Mouse (Mus musculus): ENCODE results near the gene Scn4b. TPM values are rescaled to one million over a fixed set of nuclear protein-coding genes. Genes with fewer than 3 reads are reported as not detected.

The Scn4b gene
- polyA plus RNA-seq, 1 experiment from 2014 or later: 0.37 TPM

- Histone ChIP-seq H3K27ac (ENCODE audit: low read length) (no peak overlapping the region), H3K36me3 (ENCODE audit: control insufficient read depth, insufficient read depth) (no peaks in the 10 kb centered on the region), H3K9ac (ENCODE audit: low read depth, low read length) (no peak overlapping the region), H3K4me2 (ENCODE audit: low read depth, low read length) (no peak overlapping the region), H3K27me3 (ENCODE audit: control insufficient read depth, insufficient read depth, low read depth, low read length) (no peaks in the 10 kb centered on the region), H3K4me3 (ENCODE audit: low read depth, low read length) (no peak overlapping the region), H3K9me3 (replicated peaks; ENCODE audit: control insufficient read depth, low read length) (no peaks in the 10 kb centered on the region), H3K4me1 (ENCODE audit: control insufficient read depth, low read depth, low read length) (no peaks in the 10 kb centered on the region)
- ATAC-seq (ENCODE audit: low read depth): peak; percentile 11; the same call in 1 of the 2 replicates
- WGBS (ENCODE audit: insufficient replicate concordance): 54% methylated on average over 2 of the region's 2 CpGs
These were observed 32.4 kb upstream of the Scn4b start for GRCm38 (mm10) chr9:45105596-45106374.

- Histone ChIP-seq H3K9ac (ENCODE audit: low read depth, low read length) (no peak overlapping the region), H3K27me3 (ENCODE audit: control insufficient read depth, insufficient read depth, low read depth, low read length) (peaks cover 21% of the 10 kb centered on the region), H3K36me3 (ENCODE audit: control insufficient read depth, insufficient read depth) (no peaks in the 10 kb centered on the region), H3K4me3 (ENCODE audit: low read depth, low read length) (no peak overlapping the region), H3K4me2 (ENCODE audit: low read depth, low read length) (0 out of 2 replicates have a peak overlapping the region, but pooled peaks have one; percentile 24), H3K4me1 (ENCODE audit: control insufficient read depth, low read depth, low read length) (no peaks in the 10 kb centered on the region), H3K27ac (ENCODE audit: low read length) (no peak overlapping the region), H3K9me3 (replicated peaks; ENCODE audit: control insufficient read depth, low read length) (no peaks in the 10 kb centered on the region)
- ATAC-seq (ENCODE audit: low read depth): no peak
- WGBS (ENCODE audit: insufficient replicate concordance): 10% methylated on average over 14 of the region's 14 CpGs
These were observed 22.5 kb upstream of the Scn4b start for GRCm38 (mm10) chr9:45115706-45116105.

GRCm38 (mm10) chr9:45116819-45117218 lies 21.4 kb upstream of the Scn4b start:
- Histone ChIP-seq H3K4me1 (ENCODE audit: control insufficient read depth, low read depth, low read length) (no peaks in the 10 kb centered on the region), H3K4me3 (ENCODE audit: low read depth, low read length) (no peak overlapping the region), H3K9me3 (replicated peaks; ENCODE audit: control insufficient read depth, low read length) (no peaks in the 10 kb centered on the region), H3K36me3 (ENCODE audit: control insufficient read depth, insufficient read depth) (no peaks in the 10 kb centered on the region), H3K9ac (ENCODE audit: low read depth, low read length) (no peak overlapping the region), H3K27ac (ENCODE audit: low read length) (no peak overlapping the region), H3K4me2 (ENCODE audit: low read depth, low read length) (no peak overlapping the region), H3K27me3 (ENCODE audit: control insufficient read depth, insufficient read depth, low read depth, low read length) (peaks cover 21% of the 10 kb centered on the region)
- 24% methylated on average over 9 of the region's 9 CpGs for WGBS (ENCODE audit: insufficient replicate concordance)
- no peak for ATAC-seq (ENCODE audit: low read depth)

GRCm38 (mm10) chr9:45117741-45118431 lies 20.3 kb upstream of the Scn4b start, which contains the start of gene Scn2b:
Scn2b (plus strand) TSS chr9:45117782.
- Histone ChIP-seq H3K4me2 (ENCODE audit: low read depth, low read length) (0 out of 2 replicates have a peak within 1 kb of the TSS, but pooled peaks have one; percentile 8), H3K9me3 (replicated peaks; ENCODE audit: control insufficient read depth, low read length) (no peaks in the 10 kb centered on the region), H3K4me3 (ENCODE audit: low read depth, low read length) (peak within 1 kb of the TSS; percentile 20), H3K36me3 (ENCODE audit: control insufficient read depth, insufficient read depth) (no peaks in the 10 kb centered on the region), H3K4me1 (ENCODE audit: control insufficient read depth, low read depth, low read length) (0 out of 2 replicates have a peak, but pooled peaks cover 2% of the 10 kb centered on the region), H3K9ac (ENCODE audit: low read depth, low read length) (no peak within 1 kb of the TSS), H3K27me3 (ENCODE audit: control insufficient read depth, insufficient read depth, low read depth, low read length) (peaks cover 21% of the 10 kb centered on the region), H3K27ac (ENCODE audit: low read length) (no peak within 1 kb of the TSS)
- WGBS (ENCODE audit: insufficient replicate concordance): 2% methylated on average over 13 of the region's 13 CpGs
- no peak for ATAC-seq (ENCODE audit: low read depth)

GRCm38 (mm10) chr9:45118552-45118951 lies 19.6 kb upstream of the Scn4b start:
- Histone ChIP-seq H3K4me3 (ENCODE audit: low read depth, low read length) (no peak overlapping the region), H3K4me2 (ENCODE audit: low read depth, low read length) (no peak overlapping the region)

GRCm38 (mm10) chr9:45119316-45119953 lies 18.8 kb upstream of the Scn4b start:
- Histone ChIP-seq H3K27ac (ENCODE audit: low read length) (no peak overlapping the region), H3K4me2 (ENCODE audit: low read depth, low read length) (no peak overlapping the region), H3K4me3 (ENCODE audit: low read depth, low read length) (no peak overlapping the region), H3K9ac (ENCODE audit: low read depth, low read length) (no peak overlapping the region), H3K9me3 (replicated peaks; ENCODE audit: control insufficient read depth, low read length) (no peaks in the 10 kb centered on the region), H3K4me1 (ENCODE audit: control insufficient read depth, low read depth, low read length) (0 out of 2 replicates have a peak, but pooled peaks cover 2% of the 10 kb centered on the region), H3K36me3 (ENCODE audit: control insufficient read depth, insufficient read depth) (no peaks in the 10 kb centered on the region), H3K27me3 (ENCODE audit: control insufficient read depth, insufficient read depth, low read depth, low read length) (peaks cover 17% of the 10 kb centered on the region)
- ATAC-seq (ENCODE audit: low read depth): no peak
- 66% methylated on average over 8 of the region's 8 CpGs for WGBS (ENCODE audit: insufficient replicate concordance)

More at GRCm38 (mm10) chr9:45118552-45118951, 19.6 kb upstream of the Scn4b start:
- Histone ChIP-seq H3K27ac (ENCODE audit: low read length) (no peak overlapping the region), H3K9me3 (replicated peaks; ENCODE audit: control insufficient read depth, low read length) (no peaks in the 10 kb centered on the region), H3K4me1 (ENCODE audit: control insufficient read depth, low read depth, low read length) (0 out of 2 replicates have a peak, but pooled peaks cover 2% of the 10 kb centered on the region), H3K9ac (ENCODE audit: low read depth, low read length) (no peak overlapping the region), H3K27me3 (ENCODE audit: control insufficient read depth, insufficient read depth, low read depth, low read length) (peaks cover 21% of the 10 kb centered on the region), H3K36me3 (ENCODE audit: control insufficient read depth, insufficient read depth) (no peaks in the 10 kb centered on the region)
- WGBS (ENCODE audit: insufficient replicate concordance): 24% methylated on average over 10 of the region's 10 CpGs
- ATAC-seq (ENCODE audit: low read depth): no peak

GRCm38 (mm10) chr9:45119954-45120530 lies 18.2 kb upstream of the Scn4b start:
- no peak for ATAC-seq (ENCODE audit: low read depth)
- no peak overlapping the region for H3K9ac ChIP-seq (ENCODE audit: low read depth, low read length)
- H3K4me1 ChIP-seq (ENCODE audit: control insufficient read depth, low read depth, low read length): 0 out of 2 replicates have a peak, but pooled peaks cover 2% of the 10 kb centered on the region
- H3K4me3 ChIP-seq (ENCODE audit: low read depth, low read length): no peak overlapping the region
- H3K4me2 ChIP-seq (ENCODE audit: low read depth, low read length): no peak overlapping the region
- peaks cover 11% of the 10 kb centered on the region for H3K27me3 ChIP-seq (ENCODE audit: control insufficient read depth, insufficient read depth, low read depth, low read length)
- 75% methylated on average over 14 of the region's 14 CpGs for WGBS (ENCODE audit: insufficient replicate concordance)
- H3K36me3 ChIP-seq (ENCODE audit: control insufficient read depth, insufficient read depth): no peaks in the 10 kb centered on the region
- no peak overlapping the region for H3K27ac ChIP-seq (ENCODE audit: low read length)
- H3K9me3 ChIP-seq (replicated peaks; ENCODE audit: control insufficient read depth, low read length): no peaks in the 10 kb centered on the region

- 0 out of 2 replicates have a peak, but pooled peaks cover 2% of the 10 kb centered on the region for H3K4me1 ChIP-seq (ENCODE audit: control insufficient read depth, low read depth, low read length)
- H3K4me2 ChIP-seq (ENCODE audit: low read depth, low read length): no peak overlapping the region
- H3K4me3 ChIP-seq (ENCODE audit: low read depth, low read length): no peak overlapping the region
- no peak for ATAC-seq (ENCODE audit: low read depth)
- 72% methylated on average over 6 of the region's 6 CpGs for WGBS (ENCODE audit: insufficient replicate concordance)
- no peaks in the 10 kb centered on the region for H3K36me3 ChIP-seq (ENCODE audit: control insufficient read depth, insufficient read depth)
- peaks cover 7% of the 10 kb centered on the region for H3K27me3 ChIP-seq (ENCODE audit: control insufficient read depth, insufficient read depth, low read depth, low read length)
- no peaks in the 10 kb centered on the region for H3K9me3 ChIP-seq (replicated peaks; ENCODE audit: control insufficient read depth, low read length)
- no peak overlapping the region for H3K9ac ChIP-seq (ENCODE audit: low read depth, low read length)
- no peak overlapping the region for H3K27ac ChIP-seq (ENCODE audit: low read length)
These were observed 17.6 kb upstream of the Scn4b start for GRCm38 (mm10) chr9:45120567-45120966.

All from liver, embryonic 16.5 days (tissue).